Mouse (Mus musculus) G1E (cell line): ENCODE results near the gene Magi1.

Source experiments
- CTCF ChIP-seq: IDR thresholded peaks from 2 replicates; pipeline ENCODE4 v1.5.1; 2012; ENCODE audit warnings: low read depth, low read length, inconsistent platforms, mixed read lengths
- GATA1 ChIP-seq: IDR thresholded peaks from 2 replicates; pipeline ENCODE4 v1.6.1; 2012; ENCODE audit warnings: borderline replicate concordance, low read length, inconsistent platforms, mixed read lengths
- TAL1 ChIP-seq: conservative IDR thresholded peaks from 2 replicates; pipeline ENCODE4 v1.6.1; 2012; ENCODE audit warnings: low read depth, low read length, inconsistent platforms, mixed read lengths

DNA sequence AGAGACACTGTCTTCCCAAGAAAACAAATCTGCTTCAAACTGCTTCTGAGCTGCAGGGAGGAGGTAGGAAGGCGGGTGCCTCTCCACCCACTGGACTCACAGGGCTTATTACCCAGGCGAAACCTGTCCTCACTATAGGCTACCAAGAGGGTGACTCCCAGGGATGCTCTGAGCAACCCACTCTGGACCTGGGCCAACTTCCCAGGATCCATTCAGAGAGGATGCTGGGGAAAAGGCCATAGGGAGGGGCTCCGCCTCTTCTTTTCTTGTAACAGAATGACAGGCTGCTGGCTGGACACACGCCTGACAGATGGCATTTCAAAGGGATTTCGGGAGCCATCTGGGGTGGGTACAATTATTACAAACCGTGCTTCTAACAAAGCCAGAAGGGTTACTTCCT lies 463.8 kb downstream of the Magi1 start:
- no peak for TF ChIP-seq CTCF
- no peak for TF ChIP-seq TAL1
- no peak for TF ChIP-seq GATA1
